Mouse (Mus musculus): ENCODE results near the gene Erc1.

Erc1 gene

DNA sequence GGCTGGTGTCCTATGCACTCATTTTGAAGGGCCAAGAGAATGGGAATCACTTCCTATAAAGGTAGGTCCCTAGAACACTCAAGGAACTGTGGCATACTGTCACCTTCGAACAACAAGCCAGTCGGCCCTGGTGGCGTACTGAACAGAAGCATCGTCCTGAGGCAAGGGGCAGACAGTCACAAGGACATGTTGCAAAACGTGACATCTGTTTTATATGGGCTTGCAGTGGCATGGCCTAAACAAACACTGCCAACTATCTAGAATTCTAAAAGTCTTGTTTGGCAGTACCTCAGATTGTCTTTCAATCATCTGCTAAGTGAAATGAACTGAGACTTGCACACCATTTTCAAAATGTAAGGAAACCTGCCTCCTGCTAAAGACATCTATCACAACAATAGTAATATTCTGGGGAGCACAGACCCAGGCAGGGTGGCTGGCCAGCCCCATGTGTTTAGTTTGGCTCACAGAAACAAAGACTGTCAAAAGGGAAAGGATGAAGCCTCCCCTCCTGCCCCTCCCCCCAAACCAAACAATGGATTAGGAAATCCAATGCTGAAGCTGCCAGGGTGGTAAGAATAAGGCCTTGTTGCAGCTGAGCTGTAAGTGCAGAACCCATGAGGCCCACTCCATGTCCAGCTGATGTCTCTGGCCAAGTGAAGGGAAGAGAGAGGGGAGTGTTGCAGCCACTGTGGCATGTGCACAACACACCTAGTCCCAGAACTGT is 262.2 kb downstream of the Erc1 start:
- DNase-seq, result peak; percentile 84

DNA sequence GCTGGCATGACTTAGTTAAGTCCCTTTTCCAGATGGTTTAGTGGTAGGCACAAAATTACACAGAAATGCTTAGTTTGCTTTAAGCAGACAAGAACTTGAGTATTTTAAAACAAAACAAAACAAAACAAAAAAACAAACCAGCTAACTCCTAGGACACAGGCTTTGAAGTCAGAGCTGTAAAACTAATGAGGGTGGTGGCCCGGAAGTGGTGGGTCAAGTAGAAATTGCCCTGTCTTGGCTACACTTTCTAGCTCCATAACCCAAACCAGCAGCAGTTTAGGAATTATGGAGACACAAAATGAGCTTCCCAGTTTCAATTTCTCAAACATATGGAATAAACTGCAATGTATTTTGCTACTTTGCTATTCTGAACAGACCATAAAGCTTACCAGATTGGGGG is 263.9 kb downstream of the Erc1 start:
- DNase-seq, result no peak

DNA sequence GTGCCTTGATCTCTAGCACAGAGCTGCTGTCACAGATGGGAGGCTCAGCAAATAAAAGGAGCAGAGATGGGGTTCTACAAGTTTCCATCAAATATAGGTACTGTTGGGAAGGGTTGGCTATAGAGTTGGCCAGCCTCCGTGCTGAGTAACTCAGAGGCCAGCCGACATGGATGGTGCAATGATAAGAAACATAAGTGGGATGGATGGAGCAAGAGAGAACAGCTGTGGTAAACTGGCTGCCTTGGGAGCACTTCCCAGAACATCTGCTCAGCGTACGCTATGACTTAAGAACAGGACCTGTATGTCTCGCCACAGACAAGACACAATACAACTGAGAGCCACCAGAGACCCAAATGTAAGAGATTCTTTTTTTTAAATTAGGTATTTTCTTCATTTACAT is 264.8 kb downstream of the Erc1 start:
- no peak for DNase-seq

DNA sequence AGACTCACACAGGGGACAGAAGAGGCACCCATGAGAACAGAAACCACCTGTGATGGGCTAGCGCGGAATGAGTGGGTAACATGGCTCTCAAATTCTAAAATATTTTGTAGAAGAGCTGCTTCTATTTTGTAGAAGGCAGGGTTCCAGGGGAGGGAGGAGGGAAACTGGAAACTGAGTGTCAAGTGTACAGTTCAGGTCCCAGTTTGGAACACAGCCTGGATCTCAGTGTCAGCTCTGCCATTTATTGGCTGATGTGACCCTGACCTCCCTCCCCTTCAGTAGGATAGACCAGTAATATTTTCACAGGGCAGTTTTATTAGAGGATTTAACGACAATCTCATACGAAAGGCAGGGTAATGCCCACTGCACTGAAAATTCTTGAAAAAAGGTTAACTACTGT is 271.3 kb downstream of the Erc1 start:
- no peak for DNase-seq

DNA sequence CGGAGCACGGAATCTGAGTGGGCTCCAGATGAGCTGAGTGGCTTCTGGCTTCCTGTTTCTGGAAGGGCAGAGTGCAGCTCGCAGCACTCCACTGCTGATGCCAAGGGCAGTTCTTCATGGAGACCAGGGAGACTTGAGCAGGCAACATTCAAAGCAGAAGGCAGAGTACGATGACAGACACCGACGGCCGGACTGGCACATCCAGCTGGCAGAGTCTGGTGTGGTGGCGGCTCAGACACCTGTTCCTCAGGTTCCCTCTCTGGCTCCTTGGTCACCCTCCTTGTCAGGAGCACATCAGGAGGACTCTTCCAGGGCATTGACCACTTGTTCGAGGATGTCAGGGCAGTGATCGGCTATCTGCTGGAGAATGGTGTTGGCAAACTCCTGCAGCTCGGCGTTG is 272.6 kb downstream of the Erc1 start:
- DNase-seq, result no peak

DNA sequence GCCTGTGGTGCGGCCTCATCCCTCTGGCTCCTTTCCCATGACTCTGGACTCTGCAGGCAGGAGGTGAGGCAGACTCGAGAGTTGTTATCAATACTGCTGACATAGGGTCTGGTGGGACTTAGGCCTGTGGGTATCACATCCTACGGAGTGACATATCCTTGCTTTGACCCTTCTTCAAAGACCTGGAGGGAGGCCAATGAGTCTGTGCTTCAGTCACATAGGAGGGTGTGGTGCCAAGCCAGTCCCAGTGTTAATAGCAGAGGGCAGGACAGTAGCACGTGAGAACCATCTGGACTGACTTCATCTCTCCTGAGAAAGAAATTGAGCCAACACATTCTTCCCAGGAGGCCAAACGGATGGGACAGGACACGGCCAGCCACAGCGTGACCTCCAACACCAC is 275.7 kb downstream of the Erc1 start:
- no peak for DNase-seq

DNA sequence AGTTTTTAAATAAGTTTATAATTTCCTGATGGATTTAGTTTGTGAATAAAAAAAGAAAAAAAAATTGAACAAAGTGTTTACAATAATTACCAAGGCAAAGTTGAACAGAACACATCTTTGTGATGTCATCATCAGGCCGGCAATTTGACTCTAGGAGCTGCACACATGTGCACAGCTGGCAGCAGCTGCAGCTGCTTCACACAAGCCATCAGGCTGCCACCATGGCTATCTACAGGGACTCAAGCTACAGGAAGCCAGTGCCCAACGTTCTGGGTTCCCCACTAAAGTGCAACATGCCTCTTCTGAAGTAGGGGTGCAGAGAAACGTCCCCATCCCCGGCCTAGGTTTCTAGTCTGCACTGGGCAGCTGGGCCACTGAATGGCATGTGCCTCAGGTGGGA is 277.2 kb downstream of the Erc1 start:
- no peak for DNase-seq

DNA sequence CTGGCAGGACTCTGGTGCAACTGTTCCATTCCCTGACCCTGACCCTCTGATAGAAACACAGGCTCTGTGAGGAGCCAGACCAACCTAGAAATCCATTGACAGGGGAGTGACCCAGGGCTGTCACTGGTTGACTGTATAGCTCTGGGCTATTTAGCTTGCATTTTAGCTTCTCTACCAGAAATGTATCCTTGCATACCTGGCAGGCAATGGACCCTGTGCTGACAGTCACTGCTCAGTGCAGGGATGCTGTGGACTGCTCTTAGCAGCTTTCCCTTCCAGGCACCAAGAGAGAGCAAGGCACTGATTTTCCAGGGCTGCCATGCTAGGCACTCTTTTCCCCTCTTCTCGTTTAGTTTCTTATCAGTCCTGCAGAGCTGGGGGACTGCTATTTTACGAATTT is 279.6 kb downstream of the Erc1 start:
- DNase-seq, result no peak

DNA sequence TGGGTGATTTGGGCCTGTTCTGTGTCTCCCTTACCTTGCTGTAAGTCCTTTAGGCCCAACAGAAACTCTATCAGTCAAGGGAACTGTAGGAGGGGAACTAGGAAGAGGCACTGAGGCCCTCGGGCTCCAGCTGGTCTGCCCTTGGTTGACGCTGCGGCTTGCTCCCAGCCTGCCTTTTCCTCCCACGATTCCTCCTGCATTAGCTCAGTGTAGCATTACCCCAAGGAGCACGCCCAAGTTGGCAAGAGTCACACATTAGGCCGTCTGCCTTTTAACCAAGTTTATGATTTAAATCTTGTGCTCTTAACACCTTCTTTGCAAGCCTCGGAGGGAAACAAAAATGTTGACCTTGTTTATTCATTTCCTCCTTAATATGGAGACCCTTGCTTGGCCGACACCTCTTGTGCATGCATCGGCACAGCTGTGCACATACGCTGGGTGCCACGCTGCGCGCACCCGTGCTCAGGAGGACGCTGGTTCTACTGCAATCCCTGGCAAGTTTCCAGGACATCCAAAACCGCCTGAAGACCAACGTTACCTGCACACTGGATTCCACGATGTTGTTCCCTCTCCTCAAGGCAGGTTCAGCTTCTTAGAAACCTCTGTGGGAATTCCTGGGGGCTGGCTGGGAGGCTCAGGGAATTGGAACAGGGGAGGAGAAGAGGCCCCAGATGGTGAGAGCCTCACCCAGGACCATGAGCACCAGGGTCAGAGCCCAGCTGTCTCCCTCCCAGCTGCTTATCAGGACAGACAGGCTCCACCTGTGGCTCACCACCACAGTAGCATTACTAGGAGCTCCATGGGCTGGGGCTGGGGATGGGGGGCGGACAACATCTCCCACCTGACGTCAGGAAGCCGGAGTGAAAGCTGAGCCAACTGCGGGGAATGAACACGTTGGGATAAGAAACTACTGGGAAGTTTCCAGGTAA is 282.3 kb downstream of the Erc1 start:
- no peak for DNase-seq

DNA sequence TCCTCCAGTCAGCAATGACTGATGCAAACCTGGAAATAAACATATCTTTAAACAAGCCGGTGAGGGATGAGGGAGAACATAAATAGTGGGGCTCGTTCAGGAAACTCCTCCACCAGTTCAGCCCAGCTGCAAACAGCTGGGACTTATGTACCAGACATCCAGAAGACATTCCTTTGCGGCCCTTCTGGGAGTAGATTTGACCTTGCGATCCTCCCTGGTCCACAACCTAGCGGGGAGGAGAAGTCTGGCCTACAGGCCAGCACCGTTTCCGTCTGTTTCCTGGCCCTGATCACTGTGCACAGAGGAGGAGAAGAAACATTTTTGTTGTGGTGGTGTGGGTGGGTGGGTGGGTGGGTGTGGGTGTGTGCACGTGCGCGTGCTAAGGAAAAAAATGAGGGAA is 285.4 kb downstream of the Erc1 start:
- no peak for DNase-seq

DNA sequence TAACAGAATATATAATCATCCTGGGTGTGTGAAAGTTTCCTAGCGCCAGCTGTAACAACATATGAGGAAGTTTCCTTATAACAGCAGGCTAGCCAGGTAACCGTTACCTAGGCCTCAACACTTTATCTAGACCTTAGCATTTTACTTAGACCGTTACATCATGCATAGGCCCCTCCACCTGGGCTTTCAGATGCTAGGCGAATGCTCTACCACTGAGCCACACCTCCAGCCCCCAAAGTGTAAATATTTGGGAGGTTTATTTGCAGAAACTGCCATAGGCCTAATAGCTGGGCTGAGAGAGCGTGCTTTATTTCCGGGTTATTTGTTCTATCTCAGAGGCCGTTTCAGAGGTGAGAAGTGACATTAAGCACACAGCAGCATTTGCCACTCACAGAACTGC is 289.1 kb downstream of the Erc1 start:
- DNase-seq, result no peak

DNA sequence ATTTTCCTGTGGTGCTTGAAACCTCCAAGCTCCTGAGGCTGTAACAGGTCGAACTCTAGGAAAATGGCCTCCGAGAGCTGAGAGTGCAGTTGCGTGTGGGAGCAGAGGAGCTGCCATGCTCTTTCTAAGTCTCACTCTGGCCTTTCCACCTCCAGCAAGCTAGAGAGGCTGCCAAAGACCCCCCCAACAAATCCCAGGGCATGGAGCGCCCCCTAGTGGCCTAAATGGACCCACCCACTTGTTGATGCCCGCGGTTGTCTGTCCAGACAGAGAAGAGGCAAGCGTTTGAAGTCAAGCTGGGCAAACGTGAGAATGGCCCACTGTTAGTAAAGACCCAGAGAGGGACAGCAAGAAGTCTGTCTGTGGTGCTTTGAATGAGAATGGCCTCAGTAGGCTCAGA is 293.5 kb downstream of the Erc1 start:
- DNase-seq, result no peak

DNA sequence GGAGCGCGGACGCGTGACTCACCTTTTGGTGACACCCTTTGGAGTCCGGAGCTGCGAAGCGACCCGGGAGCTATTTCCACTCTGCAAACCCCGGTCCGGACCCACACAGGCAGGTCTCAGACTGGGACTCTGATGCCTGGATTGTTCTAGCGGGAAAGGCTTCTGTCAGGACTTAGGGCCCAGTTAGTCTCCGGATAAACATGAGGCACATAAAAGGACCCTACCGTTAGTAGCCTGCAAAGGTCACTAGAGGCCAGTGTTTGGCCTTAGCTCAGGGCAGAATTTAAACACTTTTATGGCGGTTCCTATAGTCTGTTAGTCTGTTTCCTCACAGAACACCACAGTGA is 303.5 kb downstream of the Erc1 start:
- DNase-seq, result no peak

DNA sequence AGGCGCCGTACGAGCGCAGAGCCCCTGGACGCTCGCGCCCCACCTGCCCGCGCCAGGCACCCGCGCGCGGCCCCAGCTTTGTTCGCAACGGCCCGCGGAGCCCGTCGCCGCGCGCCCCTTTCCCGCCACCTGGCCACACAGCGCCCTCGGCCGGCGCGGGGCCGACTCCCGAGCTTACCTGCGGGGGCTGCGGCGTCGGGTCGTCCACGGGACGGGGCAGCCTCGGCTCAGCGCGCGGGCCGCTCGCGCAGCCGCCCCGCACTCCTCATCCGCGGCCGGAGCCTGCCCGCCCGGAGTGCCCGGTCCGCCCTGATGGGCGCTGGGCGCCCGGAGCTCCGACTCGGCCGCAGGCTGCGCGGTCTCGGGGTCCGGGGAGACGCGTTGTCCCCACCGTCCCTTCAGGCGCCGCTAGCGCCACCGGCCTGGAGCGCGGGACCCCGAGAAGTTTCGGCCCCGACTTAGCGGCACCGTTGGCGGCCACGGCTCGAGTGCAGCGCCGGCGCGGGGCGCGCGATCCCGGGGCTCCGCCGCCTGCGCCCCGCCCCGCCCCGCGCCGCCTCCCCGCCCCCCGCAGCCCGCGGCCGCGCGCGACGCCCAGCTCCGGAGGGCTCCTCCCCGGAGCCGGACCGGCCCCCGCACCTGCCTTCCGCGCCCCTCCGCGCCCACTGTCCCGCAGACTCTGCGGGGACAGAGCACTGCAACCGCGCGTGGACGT is 304.0 kb downstream of the Erc1 start, which contains the start of gene Wnt5b:
TSS of gene Wnt5b (minus strand) at position 545 of the 715 bp plus-strand sequence.
- DNase-seq, result no peak

DNA sequence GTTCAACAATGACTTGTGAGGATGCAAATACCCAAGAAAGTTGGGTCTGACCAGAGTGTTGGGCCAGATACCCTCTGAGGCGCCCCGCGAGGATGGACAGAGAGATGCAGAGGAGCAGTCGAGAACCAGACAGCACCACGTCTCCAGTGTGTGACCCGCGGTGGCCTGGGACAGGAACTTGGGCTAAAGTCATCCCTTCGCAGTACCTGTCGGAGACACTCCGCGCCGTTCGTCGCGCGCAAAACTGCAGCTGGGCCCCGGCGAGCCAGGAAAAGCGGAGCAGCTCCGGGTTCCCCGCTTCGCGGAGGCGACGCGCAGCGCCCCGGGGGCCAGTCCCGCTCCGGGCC is 304.5 kb downstream of the Erc1 start:
- no peak for DNase-seq

DNA sequence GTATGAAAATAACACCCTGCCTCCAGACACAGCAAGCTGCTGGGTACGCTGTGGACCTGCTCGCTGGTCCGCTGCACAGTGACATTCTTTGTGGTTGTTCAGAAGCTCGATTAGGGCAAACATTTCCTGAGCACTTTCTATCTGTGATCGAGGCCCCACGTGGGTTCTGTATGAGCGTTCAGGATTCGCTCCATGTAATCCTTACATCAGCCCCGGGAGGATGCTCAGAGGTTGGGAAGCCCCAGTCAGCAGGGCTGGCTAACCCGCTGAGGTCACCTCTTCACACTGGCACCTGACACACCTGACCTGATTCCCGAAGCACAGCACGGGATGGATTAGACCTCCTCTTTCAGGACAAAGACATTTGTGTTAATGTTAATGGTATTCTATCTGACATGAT is 312.1 kb downstream of the Erc1 start:
- no peak for DNase-seq

DNA sequence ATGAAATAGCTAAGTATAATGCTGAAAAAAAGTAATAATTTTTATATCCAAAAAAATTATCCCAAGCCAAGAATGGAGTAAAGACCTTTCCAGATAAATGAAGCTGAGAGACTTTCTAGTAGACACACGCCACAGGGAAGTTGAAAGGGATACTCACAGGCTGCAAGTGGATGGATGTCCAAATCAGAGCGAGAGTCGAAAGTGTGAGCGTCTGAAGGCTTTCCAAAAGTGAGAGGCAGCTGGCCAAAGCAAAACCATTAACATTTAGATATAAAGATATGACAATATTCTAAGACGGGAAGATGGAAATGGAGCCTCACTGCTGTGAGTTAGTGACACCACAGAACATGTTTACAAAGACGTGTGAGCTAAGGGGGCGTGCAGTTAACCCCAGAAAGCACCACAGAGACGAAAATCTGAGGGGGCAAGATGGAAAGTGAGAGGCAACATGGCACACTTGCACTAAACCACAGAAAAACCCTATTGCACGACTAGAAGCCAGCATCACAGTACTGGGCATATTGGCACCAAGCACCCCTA is 314.7 kb downstream of the Erc1 start:
- no peak for DNase-seq

DNA sequence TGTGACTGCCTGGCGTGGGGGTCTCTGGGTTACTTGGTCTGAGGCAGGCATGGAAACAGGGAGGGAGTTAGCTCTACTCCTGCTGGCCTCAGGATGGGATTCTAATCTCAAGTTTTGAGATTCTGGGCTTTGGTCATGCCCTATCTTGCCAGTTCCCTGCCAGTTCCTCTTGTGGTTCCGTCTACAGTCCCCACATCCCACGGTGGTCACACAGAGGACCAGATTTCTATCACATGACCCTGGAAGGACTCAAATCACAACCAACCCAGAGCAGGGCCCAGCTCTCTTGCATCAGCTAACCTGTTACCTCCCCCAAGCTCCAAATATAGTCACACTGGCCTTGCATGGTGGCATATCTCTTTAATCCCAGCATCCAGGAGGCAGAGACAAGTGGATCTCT is 318.3 kb downstream of the Erc1 start:
- no peak for DNase-seq

DNA sequence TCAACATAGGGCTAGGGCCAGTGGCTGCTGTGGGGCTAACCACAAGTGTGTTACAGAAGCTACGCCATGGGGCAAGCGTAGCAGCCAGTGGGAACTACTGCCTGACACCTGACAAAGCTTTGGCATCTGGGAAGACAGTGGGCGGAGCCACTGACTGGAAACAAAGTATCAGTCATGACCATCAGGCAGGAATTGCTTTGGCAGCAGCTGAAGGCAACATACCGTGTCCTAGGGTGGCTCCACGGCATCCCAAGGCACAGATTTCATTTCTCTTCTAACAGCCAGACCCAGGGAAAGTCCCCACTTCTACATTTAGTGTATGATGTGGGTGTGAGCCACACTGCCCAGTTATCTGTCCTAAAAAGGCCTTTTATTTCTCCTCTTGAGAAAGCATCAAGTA is 321.5 kb downstream of the Erc1 start:
- no peak for DNase-seq

DNA sequence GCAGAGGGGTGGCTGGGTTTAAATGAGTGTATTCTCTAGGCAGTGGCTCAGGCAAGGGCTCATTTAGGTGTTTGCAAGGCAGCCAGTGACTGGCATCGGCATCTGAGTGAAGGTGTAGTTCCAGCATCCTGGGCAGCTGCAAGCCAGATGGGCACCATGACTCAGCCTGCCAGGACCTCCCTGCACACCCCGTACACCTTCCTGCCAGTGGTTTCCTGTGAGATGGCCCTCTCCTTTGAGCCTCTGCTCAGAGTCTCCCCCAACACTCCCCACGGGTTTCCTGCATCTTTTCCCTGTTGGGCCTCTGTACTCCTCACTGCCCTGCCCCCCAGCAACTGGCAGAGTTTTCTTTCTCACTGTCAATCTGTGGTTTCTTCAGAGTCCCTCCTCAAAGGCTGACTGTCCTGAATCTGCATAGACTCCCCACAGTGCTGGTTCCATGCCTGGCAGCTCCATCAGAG is 326.0 kb downstream of the Erc1 start:
- no peak for DNase-seq

DNA sequence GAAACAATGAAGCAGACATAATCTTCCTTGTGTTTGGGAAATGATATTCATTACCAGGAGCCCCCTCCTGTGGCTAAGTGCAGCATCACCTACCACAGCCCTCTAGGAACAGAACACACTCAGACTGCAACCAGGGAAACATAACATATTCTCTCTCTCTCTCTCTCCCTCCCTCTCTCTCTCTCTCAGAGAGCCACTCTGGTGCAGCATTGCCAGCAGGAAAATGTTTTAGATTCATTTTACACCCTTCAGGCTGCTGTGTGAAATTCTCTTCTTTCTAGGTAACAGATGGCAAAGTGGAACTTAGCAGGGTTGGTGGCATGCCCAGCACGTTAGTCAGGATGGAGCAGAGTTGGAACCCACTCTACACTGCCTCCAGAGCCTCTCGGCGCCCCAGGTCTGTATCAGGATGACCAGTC is 326.5 kb downstream of the Erc1 start:
- DNase-seq, result peak; percentile 59
